Mouse (Mus musculus) embryonic facial prominence, embryonic 12.5 days (tissue): ENCODE data around the gene Frmpd4. TPM values are rescaled to one million over a fixed set of nuclear protein-coding genes. Genes with fewer than 3 reads are reported as not detected.

ENCODE experiments used
- ATAC-seq: fragments of 200-750 bp; cut with Nextera tagmentation; 2 replicates; pipeline ENCODE4 v1.8.0; 2017; ENCODE audit not compliant: insufficient number of reproducible peaks, insufficient read depth, low FRiP score, low TSS enrichment
- H3K27ac ChIP-seq: fragments of 300-500 bp; sonication (generic); 2 replicates; pipeline ENCODE4 v1.5.1; 2016; ENCODE audit warnings: mild to moderate bottlenecking
- H3K27me3 ChIP-seq: fragments of 300-500 bp; sonication (generic); 2 replicates; pipeline ENCODE4 v1.6.1; 2016; ENCODE audit warnings: mild to moderate bottlenecking, moderate library complexity
- H3K36me3 ChIP-seq: fragments of 300-500 bp; sonication (generic); 2 replicates; pipeline ENCODE4 v1.6.1; 2016; ENCODE audit warnings: mild to moderate bottlenecking
- H3K4me1 ChIP-seq: fragments of 300-500 bp; sonication (generic); 2 replicates; pipeline ENCODE4 v1.6.1; 2016
- H3K4me2 ChIP-seq: fragments of 300-500 bp; sonication (generic); replicated peaks from 2 replicates; pipeline ENCODE4 v1.6.1; 2016; ENCODE audit warnings: mild to moderate bottlenecking, moderate library complexity
- H3K4me3 ChIP-seq: fragments of 300-500 bp; sonication (generic); 2 replicates; pipeline ENCODE4 v1.5.1; 2016; ENCODE audit warnings: mild to moderate bottlenecking
- H3K9ac ChIP-seq: fragments of 300-500 bp; sonication (generic); 2 replicates; pipeline ENCODE4 v1.6.1; 2016; ENCODE audit warnings: mild to moderate bottlenecking, moderate library complexity
- H3K9me3 ChIP-seq: fragments of 300-500 bp; sonication (generic); 2 replicates; pipeline ENCODE4 v1.6.1; 2016; ENCODE audit warnings: mild to moderate bottlenecking, moderate library complexity
- WGBS: fragments of 180-500 bp; shearing (Covaris S2); methylation state at CpG from one replicate; pipeline ENCODE4 v1.1.7; 2016; 5-methylcytosine and 5-hydroxymethylcytosine counted together
- polyA plus RNA-seq: library from polyadenylated mRNA; unstranded; fragments of >200 nt; fragmentation: Nextera tagmentation; extraction: Ambion mirVana; gene quantifications from 2 replicates; pipeline ENCODE4 v1.2.1, GENCODE M21; 2016

The Frmpd4 gene
- polyA plus RNA-seq, 1 experiment from 2014 or later, result 0.41 TPM

DNA sequence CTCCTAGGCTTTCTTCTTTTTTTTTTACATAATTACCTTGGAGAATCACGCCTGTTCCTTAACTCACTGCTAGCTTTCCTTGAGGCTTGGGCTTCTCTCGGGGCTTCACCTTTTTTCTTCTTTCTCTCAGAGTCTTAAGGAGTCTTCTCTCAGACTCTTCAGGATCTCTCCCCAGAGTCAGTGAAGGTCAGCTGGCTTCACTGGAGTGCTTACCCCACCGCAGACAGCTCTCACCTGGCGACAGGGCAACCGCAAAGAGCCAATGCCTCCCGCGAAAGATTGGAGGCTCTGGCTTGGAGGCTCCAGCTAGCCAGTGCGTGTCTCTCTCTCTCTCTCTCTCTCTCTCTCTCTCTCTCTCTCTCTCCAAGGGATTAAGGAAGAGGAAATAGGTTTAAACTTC is 453.0 kb downstream of the Frmpd4 start:
- Histone ChIP-seq H3K9ac (no peak overlapping the region), H3K4me2 (peak overlapping the region; percentile 70), H3K27ac (no peak overlapping the region), H3K36me3 (no peaks in the 10 kb centered on the region), H3K4me3 (peak overlapping the region; percentile 40), H3K4me1 (no peaks in the 10 kb centered on the region), H3K9me3 (no peaks in the 10 kb centered on the region), H3K27me3 (peaks cover 42% of the 10 kb centered on the region)
- WGBS, result 16% methylated on average over 8 of the region's 8 CpGs
- ATAC-seq, result no peak

DNA sequence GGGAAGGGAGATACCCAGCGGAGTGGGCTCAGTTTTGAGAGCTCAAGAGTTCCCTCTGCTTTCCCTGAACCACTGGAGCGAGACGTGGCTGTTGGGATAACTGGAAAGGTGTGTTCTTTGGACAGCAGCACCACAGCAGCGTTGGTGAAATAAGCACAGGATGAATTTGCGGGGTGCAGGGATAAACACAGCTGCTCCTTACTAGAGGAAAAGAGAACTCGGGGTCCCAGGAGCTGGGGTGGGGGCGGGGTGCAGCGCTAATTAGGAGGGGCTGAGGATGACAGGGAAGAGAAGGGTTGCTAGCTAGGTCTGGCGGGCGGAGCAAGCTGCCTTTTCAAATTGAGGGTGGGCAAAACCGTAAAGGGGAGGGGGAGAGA is 453.5 kb downstream of the Frmpd4 start:
- H3K4me2 ChIP-seq, result peak overlapping the region; percentile 70
- no peaks in the 10 kb centered on the region for H3K36me3 ChIP-seq
- H3K9ac ChIP-seq, result 0 out of 2 replicates have a peak overlapping the region, but pooled peaks have one; percentile 15
- peaks cover 42% of the 10 kb centered on the region for H3K27me3 ChIP-seq
- ATAC-seq, result 0 out of 2 replicates have a peak, but pooled peaks have one; percentile 3
- no peaks in the 10 kb centered on the region for H3K9me3 ChIP-seq
- no peak overlapping the region for H3K27ac ChIP-seq
- WGBS, result 8% methylated on average over 11 of the region's 11 CpGs
- H3K4me3 ChIP-seq, result peak overlapping the region; percentile 40
- H3K4me1 ChIP-seq, result no peaks in the 10 kb centered on the region

DNA sequence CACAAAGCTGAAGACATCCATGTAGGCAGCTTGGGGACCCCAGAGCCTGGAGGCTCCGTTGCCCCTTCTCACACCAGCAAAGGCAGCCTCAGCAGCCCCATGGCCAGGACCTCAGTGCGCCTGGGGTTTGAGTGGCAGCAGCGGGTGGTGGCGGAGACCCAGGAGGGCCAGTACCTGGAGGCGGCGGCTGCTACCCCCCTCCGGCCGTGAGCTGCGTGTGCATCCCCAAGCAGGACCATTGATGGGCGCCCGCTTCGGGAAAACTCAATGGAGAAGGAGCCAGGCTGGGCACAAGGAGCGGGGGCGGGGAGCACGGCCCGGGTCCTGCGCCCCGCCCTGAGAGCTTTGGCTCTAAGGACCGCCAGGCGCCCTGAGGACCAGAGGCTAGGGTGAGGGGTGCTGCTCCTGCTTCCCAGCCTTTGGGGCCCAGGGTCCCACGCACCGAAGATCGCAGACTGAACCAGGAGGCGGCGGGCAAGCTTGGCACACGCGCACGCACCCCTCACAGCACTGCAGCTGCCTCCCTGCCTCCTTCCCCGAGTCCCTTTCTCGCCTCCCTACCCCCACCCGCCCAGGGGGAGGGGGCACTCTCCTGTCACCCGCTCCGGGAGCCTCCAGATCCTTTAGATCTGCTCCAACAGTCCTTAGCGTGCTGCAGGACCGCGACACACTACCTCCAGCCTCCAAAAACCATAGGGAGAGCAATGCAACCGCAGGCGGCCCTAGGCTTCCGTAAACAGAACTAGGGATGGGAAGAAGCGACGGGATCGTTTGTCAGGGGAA is 454.0 kb downstream of the Frmpd4 start:
- Histone ChIP-seq H3K27ac (no peak overlapping the region), H3K4me1 (no peaks in the 10 kb centered on the region), H3K27me3 (peaks cover 42% of the 10 kb centered on the region), H3K9ac (peak overlapping the region; percentile 15), H3K4me2 (peak overlapping the region; percentile 70), H3K9me3 (no peaks in the 10 kb centered on the region), H3K36me3 (no peaks in the 10 kb centered on the region), H3K4me3 (peak overlapping the region; percentile 40)
- WGBS, result 16% methylated on average over 37 of the region's 42 CpGs
- peak; percentile 72; the same call in 1 of the 2 replicates for ATAC-seq

DNA sequence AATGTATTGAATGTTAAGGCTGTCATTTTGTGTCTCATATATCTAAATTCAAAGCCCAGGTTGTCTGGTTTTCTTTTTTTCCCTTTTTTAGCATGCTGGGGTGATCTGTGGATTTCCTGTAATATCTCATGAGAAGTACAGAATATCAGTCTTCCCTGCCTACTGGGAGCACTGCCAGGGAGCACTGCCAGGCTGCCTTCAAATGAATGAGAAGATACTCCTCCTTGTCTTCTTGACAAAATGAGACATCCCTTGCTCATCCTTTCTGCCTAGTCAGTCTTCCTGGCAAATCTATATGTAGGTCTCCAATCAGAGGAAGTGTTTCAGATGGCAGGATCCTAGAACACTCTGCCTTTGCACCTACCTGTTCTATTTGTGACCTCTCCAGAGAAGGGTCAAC is 535.4 kb downstream of the Frmpd4 start:
- no peak for ATAC-seq
- Histone ChIP-seq H3K9me3 (no peaks in the 10 kb centered on the region), H3K27ac (no peak overlapping the region), H3K9ac (no peak overlapping the region), H3K36me3 (no peaks in the 10 kb centered on the region), H3K27me3 (no peaks in the 10 kb centered on the region), H3K4me2 (no peak overlapping the region), H3K4me1 (no peaks in the 10 kb centered on the region), H3K4me3 (no peak overlapping the region)

DNA sequence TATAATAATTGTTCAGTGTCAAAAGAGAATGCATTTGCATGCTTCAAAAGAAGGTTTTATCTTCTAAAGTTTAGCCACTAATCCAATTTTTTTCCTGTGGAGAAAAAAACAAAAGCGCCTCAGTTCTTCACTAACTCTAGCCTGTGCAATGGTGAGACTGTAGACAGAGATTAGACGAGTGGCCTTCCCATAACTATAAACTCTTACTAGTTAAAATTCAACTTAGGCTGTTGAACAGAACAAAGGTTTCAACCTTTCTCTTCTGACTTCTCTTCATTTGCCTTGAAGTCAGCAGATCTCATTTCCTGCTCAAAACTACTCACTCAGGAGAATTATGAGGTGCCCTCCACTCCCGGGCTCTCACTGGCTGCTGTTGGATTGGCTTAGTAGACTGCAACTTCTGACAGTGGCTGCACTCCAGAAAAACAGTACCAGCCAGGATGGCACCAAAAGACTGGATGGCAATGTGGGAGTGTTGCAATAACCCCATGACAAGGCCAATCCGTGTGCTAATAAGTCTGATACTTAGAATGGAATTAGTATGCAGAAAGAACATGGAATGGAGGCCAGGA is 556.4 kb downstream of the Frmpd4 start:
- ATAC-seq, result no peak
- Histone ChIP-seq H3K36me3 (no peaks in the 10 kb centered on the region), H3K4me2 (no peak overlapping the region), H3K9ac (no peak overlapping the region), H3K27ac (no peak overlapping the region), H3K27me3 (peaks cover 5% of the 10 kb centered on the region; the same call in 1 of the 2 replicates), H3K4me3 (no peak overlapping the region), H3K4me1 (no peaks in the 10 kb centered on the region), H3K9me3 (no peaks in the 10 kb centered on the region)
- 79% methylated on average over 4 of the region's 4 CpGs for WGBS

DNA sequence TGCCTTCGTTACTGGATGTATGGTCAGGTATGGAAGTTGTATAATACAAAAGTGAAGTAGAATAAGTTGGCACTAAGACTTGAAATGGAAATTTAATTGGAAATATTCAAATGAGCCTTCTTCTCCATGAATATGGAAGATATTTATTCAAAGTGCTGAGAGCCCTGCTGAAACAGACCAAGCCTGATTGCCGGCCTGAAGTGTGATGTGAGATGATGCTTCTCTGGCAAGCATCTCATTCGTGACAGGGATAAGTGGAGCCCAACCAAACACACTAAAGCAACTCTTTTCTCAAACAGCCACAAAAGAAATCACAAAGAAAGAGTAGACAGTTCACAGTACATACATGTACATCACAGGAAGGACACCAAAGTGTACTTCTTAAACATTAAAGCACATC is 559.2 kb downstream of the Frmpd4 start:
- 84% methylated on average over 3 of the region's 3 CpGs for WGBS
- no peaks in the 10 kb centered on the region for H3K9me3 ChIP-seq
- no peak overlapping the region for H3K9ac ChIP-seq
- no peak overlapping the region for H3K4me2 ChIP-seq
- no peaks in the 10 kb centered on the region for H3K4me1 ChIP-seq
- no peak overlapping the region for H3K4me3 ChIP-seq
- no peaks in the 10 kb centered on the region for H3K36me3 ChIP-seq
- ATAC-seq, result no peak
- peaks cover 3% of the 10 kb centered on the region; the same call in 1 of the 2 replicates for H3K27me3 ChIP-seq
- H3K27ac ChIP-seq, result no peak overlapping the region

DNA sequence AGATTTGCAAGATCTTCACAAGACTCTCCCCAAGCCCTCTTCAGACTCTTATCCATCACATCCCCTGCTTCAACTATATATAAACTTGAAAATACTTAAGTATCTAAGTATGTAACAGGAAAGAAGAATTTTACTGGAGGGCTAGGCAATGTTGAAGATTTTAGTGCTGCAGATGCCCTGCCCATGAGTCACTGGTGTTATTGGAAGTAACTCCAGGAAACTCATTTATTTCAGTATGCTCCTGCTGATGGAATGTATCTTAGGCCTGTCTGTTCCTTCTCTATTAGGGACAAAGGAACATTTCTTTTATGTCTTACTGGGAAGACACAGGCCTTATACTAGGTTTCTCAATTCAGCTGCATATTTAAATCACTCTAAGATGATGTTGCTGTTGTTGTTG is 592.2 kb downstream of the Frmpd4 start:
- no peak overlapping the region for H3K4me3 ChIP-seq
- H3K4me2 ChIP-seq, result no peak overlapping the region
- no peaks in the 10 kb centered on the region for H3K4me1 ChIP-seq
- no peak overlapping the region for H3K9ac ChIP-seq
- ATAC-seq, result no peak
- no peaks in the 10 kb centered on the region for H3K27me3 ChIP-seq
- no peaks in the 10 kb centered on the region for H3K36me3 ChIP-seq
- no peak overlapping the region for H3K27ac ChIP-seq
- no peaks in the 10 kb centered on the region for H3K9me3 ChIP-seq

DNA sequence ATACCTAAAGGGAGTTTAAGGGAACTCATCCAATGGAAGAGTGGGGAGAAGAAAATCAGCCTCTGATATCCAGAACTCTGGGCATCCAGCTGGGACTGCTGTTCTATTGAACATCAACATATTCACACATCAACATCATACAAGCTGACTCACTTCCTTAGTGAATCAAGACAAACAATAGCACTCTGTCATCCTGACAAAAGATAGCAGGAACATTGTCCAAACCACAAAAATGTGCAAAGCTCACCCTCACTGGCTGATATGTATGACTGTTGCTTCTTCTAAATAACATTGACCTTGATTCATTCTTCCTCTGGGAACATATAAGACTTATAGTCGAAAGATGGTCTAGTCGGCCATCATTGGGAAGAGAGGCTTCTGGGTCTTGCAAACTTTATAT is 625.8 kb downstream of the Frmpd4 start:
- H3K27me3 ChIP-seq, result no peaks in the 10 kb centered on the region
- no peak overlapping the region for H3K4me2 ChIP-seq
- H3K27ac ChIP-seq, result no peak overlapping the region
- whole genome bisulfite sequencing, result 89% methylated on average over 2 of the region's 2 CpGs
- ATAC-seq, result no peak
- H3K9me3 ChIP-seq, result no peaks in the 10 kb centered on the region
- H3K36me3 ChIP-seq, result no peaks in the 10 kb centered on the region
- H3K9ac ChIP-seq, result no peak overlapping the region
- no peaks in the 10 kb centered on the region for H3K4me1 ChIP-seq
- H3K4me3 ChIP-seq, result no peak overlapping the region

DNA sequence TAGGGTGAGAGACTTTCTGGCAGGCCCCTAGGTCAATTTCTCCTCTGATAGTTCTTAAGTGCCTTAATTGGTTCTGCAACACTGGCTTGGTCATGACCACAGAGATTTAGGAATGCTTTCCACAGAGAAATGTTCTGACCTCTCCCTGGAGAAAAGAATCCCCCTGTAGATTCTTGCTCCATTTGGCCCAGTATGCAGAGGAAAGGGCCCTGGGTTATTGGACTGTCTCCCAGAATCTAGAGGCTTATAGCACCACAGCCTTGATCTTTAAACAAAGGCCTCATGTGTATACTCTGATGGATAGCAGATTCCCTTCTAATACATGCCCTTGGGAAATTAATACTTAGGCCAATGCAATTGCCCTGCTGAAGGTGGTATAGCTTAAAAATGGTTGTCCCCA is 667.5 kb downstream of the Frmpd4 start:
- H3K4me2 ChIP-seq, result no peak overlapping the region
- H3K4me3 ChIP-seq, result no peak overlapping the region
- H3K9me3 ChIP-seq, result no peaks in the 10 kb centered on the region
- H3K4me1 ChIP-seq, result no peaks in the 10 kb centered on the region
- ATAC-seq, result no peak
- no peaks in the 10 kb centered on the region; the same call in 1 of the 2 replicates for H3K27me3 ChIP-seq
- H3K27ac ChIP-seq, result no peak overlapping the region
- no peak overlapping the region for H3K9ac ChIP-seq
- H3K36me3 ChIP-seq, result no peaks in the 10 kb centered on the region

DNA sequence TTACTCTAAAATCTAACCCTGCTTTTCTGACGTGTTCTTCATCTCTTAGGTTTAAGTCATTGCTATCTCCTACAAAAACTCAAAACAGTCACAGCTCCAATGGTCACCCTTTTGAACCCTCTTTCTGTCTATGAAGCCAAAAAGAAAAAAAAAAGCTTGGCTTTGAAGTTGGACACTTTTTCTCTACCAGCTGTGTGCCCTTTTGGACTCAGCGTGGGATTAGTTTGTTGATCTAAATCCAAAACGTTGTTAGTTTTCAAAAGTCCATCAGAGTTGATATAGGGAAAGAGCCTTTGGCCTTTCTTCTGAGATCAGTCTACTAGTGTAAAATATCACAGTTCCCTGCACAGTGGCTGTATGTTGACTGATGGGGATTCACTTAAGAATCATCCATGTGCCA is 676.0 kb downstream of the Frmpd4 start:
- no peak overlapping the region for H3K4me2 ChIP-seq
- H3K36me3 ChIP-seq, result no peaks in the 10 kb centered on the region
- no peak overlapping the region for H3K4me3 ChIP-seq
- no peak overlapping the region for H3K27ac ChIP-seq
- H3K9me3 ChIP-seq, result no peaks in the 10 kb centered on the region
- H3K27me3 ChIP-seq, result no peaks in the 10 kb centered on the region
- no peak overlapping the region for H3K9ac ChIP-seq
- no peaks in the 10 kb centered on the region for H3K4me1 ChIP-seq
- 79% methylated on average over 3 of the region's 3 CpGs for WGBS
- no peak for ATAC-seq

DNA sequence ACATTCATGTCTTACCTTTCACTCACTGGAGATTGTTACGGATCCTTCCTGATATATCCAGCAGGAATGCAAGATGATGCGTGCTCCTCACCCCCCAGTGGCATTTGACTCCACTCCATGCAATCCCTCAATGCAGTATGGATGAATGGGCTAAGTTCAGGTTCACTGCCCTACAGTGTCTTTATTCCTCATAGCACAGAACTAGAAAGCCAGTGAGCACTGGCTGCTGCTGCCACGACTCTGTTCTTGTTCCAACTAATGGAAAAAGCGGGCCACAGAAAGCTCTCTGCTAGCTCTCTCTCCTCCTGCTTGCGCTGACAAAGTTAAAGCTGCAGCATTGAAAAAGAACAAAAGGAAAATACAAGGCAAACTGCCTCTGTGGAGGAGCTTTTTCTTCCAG is 722.2 kb downstream of the Frmpd4 start:
- Histone ChIP-seq H3K36me3 (no peaks in the 10 kb centered on the region), H3K4me2 (no peak overlapping the region), H3K4me1 (no peaks in the 10 kb centered on the region), H3K9me3 (no peaks in the 10 kb centered on the region), H3K27ac (no peak overlapping the region), H3K4me3 (no peak overlapping the region), H3K9ac (no peak overlapping the region), H3K27me3 (peaks cover 13% of the 10 kb centered on the region; the same call in 1 of the 2 replicates)
- 74% methylated on average over 5 of the region's 5 CpGs for WGBS
- ATAC-seq, result no peak

DNA sequence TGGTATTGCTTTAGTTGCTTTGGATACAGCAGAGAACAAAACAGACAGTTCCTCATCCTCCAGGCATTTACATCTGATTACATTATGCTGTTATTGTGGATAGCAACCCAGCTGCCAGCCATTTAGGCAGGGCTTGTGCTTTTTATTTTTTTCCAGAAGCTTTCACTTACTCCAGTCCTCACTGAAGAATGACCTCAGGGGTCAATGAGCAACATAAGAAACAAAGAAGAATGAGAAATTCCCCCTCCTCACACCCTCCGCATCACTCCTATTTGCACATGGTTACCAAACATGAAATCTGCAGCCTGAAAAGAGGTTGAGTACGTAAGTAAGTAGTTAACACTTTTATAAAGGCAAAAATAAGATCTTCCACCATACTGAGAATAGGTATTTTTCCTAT is 744.5 kb downstream of the Frmpd4 start:
- Histone ChIP-seq H3K9me3 (no peaks in the 10 kb centered on the region), H3K4me1 (no peaks in the 10 kb centered on the region), H3K36me3 (no peaks in the 10 kb centered on the region), H3K9ac (no peak overlapping the region), H3K4me3 (no peak overlapping the region), H3K27ac (no peak overlapping the region), H3K4me2 (no peak overlapping the region), H3K27me3 (no peaks in the 10 kb centered on the region)
- no peak for ATAC-seq
- WGBS, result 61% methylated on average over 2 of the region's 2 CpGs
